Mouse (Mus musculus) megakaryocyte, embryonic 14.5 days (primary cell): ENCODE measurements at regions not wholly inside any gene's neighbourhood (a gene's known extent, or its start where the extent isn't known, plus 50 kb on each side); places are given as distances from the start of the nearest gene placed in this dataset.

Experiments used
- FLI1 ChIP-seq: IDR thresholded peaks from 2 replicates; pipeline ENCODE4 v1.6.1; 2012; ENCODE audit warnings: low read length, inconsistent platforms, mixed read lengths
- GATA1 ChIP-seq: IDR thresholded peaks from 3 replicates; pipeline ENCODE4 v1.6.1; 2012; ENCODE audit warnings: mixed read lengths, low read length, inconsistent platforms, borderline replicate concordance

DNA sequence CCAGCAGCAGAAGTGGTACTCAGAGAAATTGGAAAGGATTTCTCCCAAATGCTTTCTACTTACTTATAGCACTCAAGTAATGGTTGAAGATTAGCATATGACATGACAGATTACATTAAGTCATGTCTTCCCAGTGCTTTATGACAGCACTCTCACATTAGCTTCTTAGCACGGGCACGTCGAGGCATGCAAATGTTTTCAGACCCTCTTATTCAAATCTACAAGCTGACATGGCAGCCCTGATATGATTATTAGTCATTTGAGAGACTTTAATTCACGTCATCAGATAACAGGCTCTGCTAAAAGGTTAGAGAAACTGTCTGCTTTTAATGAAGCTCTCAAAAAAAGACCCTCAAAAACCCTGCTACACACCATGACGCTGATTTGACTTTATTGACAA, 590.1 kb downstream of the Lmo4 start:
- TF ChIP-seq GATA1 (no peak), FLI1 (no peak)
